Mouse (Mus musculus) CH12.LX (cell line): ENCODE data around the gene Tmem39b. TPM values are rescaled to one million over a fixed set of nuclear protein-coding genes. Genes with fewer than 3 reads are reported as not detected.

ENCODE experiments used
- DNase-seq: peaks from one replicate; pipeline ENCODE4 v3.0.0-alpha.2; 2013; ENCODE audit errors: extremely low read depth
- H3K27ac ChIP-seq: 2 replicates; pipeline ENCODE4 v1.5.1; 2012; ENCODE audit warnings: low read depth, mild to moderate bottlenecking, control low read depth, moderate library complexity; ENCODE audit not compliant: insufficient read depth
- H3K27me3 ChIP-seq: replicated peaks from 2 replicates; pipeline ENCODE3; 2012; ENCODE audit warnings: inconsistent platforms
- H3K36me3 ChIP-seq, 2 experiments: replicated peaks in 1 of 2; 2 replicates each; pipeline versions ENCODE3 to v1.6.1; 2012; ENCODE audit warnings: inconsistent platforms in 1 of 2, low read length in 1 of 2, mild to moderate bottlenecking in 1 of 2, mixed read lengths in 1 of 2, moderate library complexity in 1 of 2; ENCODE audit not compliant: control insufficient read depth in 1 of 2, insufficient read depth in 1 of 2
- H3K4me1 ChIP-seq, 2 experiments: 2 replicates each; pipeline ENCODE4 v1.6.1; 2012; ENCODE audit warnings: inconsistent platforms in 1 of 2, moderate library complexity in 1 of 2; ENCODE audit not compliant: insufficient read depth in 2 of 2, control insufficient read depth in 1 of 2
- H3K4me2 ChIP-seq: 2 replicates; pipeline ENCODE4 v1.6.1; 2012; ENCODE audit warnings: low read depth, mild to moderate bottlenecking, control low read depth; ENCODE audit not compliant: poor library complexity, insufficient read depth, severe bottlenecking
- H3K4me3 ChIP-seq, 3 experiments: fragments of 150-350 bp in 1 of 3; sonication (generic) in 1 of 3; replicated peaks in 1 of 3; 2 replicates each; pipeline versions ENCODE3 to v1.5.1; 2011 to 2012; ENCODE audit warnings: low read depth in 2 of 3, low read length in 2 of 3, mild to moderate bottlenecking in 2 of 3, moderate library complexity in 2 of 3, control low read depth in 1 of 3, improper control_type of control experiment in 1 of 3, inconsistent platforms in 1 of 3, mixed read lengths in 1 of 3; ENCODE audit not compliant: poor library complexity in 1 of 3
- H3K79me2 ChIP-seq: replicated peaks from 2 replicates; pipeline ENCODE4 v1.6.1; 2012; ENCODE audit warnings: mild to moderate bottlenecking, moderate library complexity; ENCODE audit not compliant: control insufficient read depth, poor library complexity, insufficient read depth, severe bottlenecking; ENCODE audit errors: extremely low read depth
- H3K9ac ChIP-seq: 2 replicates; pipeline ENCODE4 v1.6.1; 2012; ENCODE audit warnings: low read depth, mild to moderate bottlenecking, control low read depth, moderate library complexity; ENCODE audit not compliant: insufficient read depth
- H3K9me3 ChIP-seq: replicated peaks from 2 replicates; pipeline ENCODE3; 2012; ENCODE audit warnings: low read length, inconsistent platforms, mixed read lengths
- BHLHE40 ChIP-seq: IDR thresholded peaks from 2 replicates; pipeline ENCODE4 v1.6.1; 2011; ENCODE audit warnings: mild to moderate bottlenecking, low read depth, low read length, improper control_type of control experiment
- CHD1 ChIP-seq: IDR thresholded peaks from 2 replicates; pipeline ENCODE4 v1.6.1; 2012; ENCODE audit warnings: low read depth, low read length, improper control_type of control experiment, inconsistent platforms
- CHD2 ChIP-seq: IDR thresholded peaks from 2 replicates; pipeline ENCODE4 v1.6.1; 2011; ENCODE audit warnings: low read length, improper control_type of control experiment
- CTCF ChIP-seq, 2 experiments: IDR thresholded peaks in 1 of 2; conservative IDR thresholded peaks in 1 of 2; 2 replicates each; pipeline ENCODE4 v1.5.1; 2011 to 2012; ENCODE audit warnings: low read depth in 2 of 2, low read length in 2 of 2, improper control_type of control experiment in 1 of 2, inconsistent platforms in 1 of 2, mild to moderate bottlenecking in 1 of 2, moderate library complexity in 1 of 2
- E2F4 ChIP-seq: IDR thresholded peaks from 2 replicates; pipeline ENCODE4 v1.6.1; 2011; ENCODE audit warnings: low read depth, low read length, improper control_type of control experiment; ENCODE audit not compliant: insufficient replicate concordance
- EP300 ChIP-seq: IDR thresholded peaks from 2 replicates; pipeline ENCODE4 v1.6.1; 2011; ENCODE audit warnings: low read length, improper control_type of control experiment
- GABPA ChIP-seq: IDR thresholded peaks from 2 replicates; pipeline ENCODE4 v1.6.1; 2012; ENCODE audit warnings: low read depth, low read length, improper control_type of control experiment, inconsistent platforms; ENCODE audit not compliant: insufficient replicate concordance
- IRF4 ChIP-seq: IDR thresholded peaks from 2 replicates; pipeline ENCODE4 v1.6.1; 2014; ENCODE audit warnings: low read depth, mild to moderate bottlenecking, inconsistent platforms, low read length, improper control_type of control experiment
- JUN ChIP-seq: IDR thresholded peaks from 2 replicates; pipeline ENCODE4 v1.6.1; 2011; ENCODE audit warnings: low read depth, mild to moderate bottlenecking, low read length, improper control_type of control experiment, moderate library complexity; ENCODE audit not compliant: insufficient read depth
- JUND ChIP-seq: conservative IDR thresholded peaks from 2 replicates; pipeline ENCODE4 v1.6.1; 2011; ENCODE audit warnings: low read depth, low read length, improper control_type of control experiment
- KAT2A ChIP-seq: IDR thresholded peaks from 2 replicates; pipeline ENCODE4 v1.6.1; 2012; ENCODE audit warnings: low read length, improper control_type of control experiment, inconsistent platforms; ENCODE audit not compliant: insufficient replicate concordance
- MAFK ChIP-seq: IDR thresholded peaks from 2 replicates; pipeline ENCODE4 v1.6.1; 2011; ENCODE audit warnings: low read length, improper control_type of control experiment; ENCODE audit not compliant: insufficient replicate concordance
- MAX ChIP-seq: IDR thresholded peaks from 2 replicates; pipeline ENCODE4 v1.6.1; 2011; ENCODE audit warnings: low read length, improper control_type of control experiment
- MEF2A ChIP-seq: IDR thresholded peaks from 2 replicates; pipeline ENCODE4 v1.6.1; 2014; ENCODE audit warnings: low read depth, mild to moderate bottlenecking, inconsistent platforms, low read length, improper control_type of control experiment, borderline replicate concordance
- MXI1 ChIP-seq: IDR thresholded peaks from 2 replicates; pipeline ENCODE4 v1.6.1; 2011; ENCODE audit warnings: mild to moderate bottlenecking, low read depth, low read length, improper control_type of control experiment
- MYC ChIP-seq: IDR thresholded peaks from 2 replicates; pipeline ENCODE4 v1.6.1; 2011; ENCODE audit warnings: low read depth, mild to moderate bottlenecking, improper control_type of control experiment, low read length
- NRF1 ChIP-seq: IDR thresholded peaks from 2 replicates; pipeline ENCODE4 v1.6.1; 2014; ENCODE audit warnings: low read depth, mild to moderate bottlenecking, inconsistent platforms, low read length, improper control_type of control experiment, moderate library complexity
- PAX5 ChIP-seq: IDR thresholded peaks from 2 replicates; pipeline ENCODE4 v1.6.1; 2012; ENCODE audit warnings: low read length, inconsistent platforms, mixed read lengths
- POLR2A ChIP-seq: IDR thresholded peaks from 2 replicates; pipeline ENCODE4 v1.6.1; 2011; ENCODE audit warnings: low read depth, mild to moderate bottlenecking, improper control_type of control experiment, low read length
- POLR2AphosphoS2 ChIP-seq: IDR thresholded peaks from 2 replicates; pipeline ENCODE4 v1.6.1; 2011; ENCODE audit warnings: low read depth, low read length, improper control_type of control experiment
- RAD21 ChIP-seq: IDR thresholded peaks from 2 replicates; pipeline ENCODE4 v1.6.1; 2011; ENCODE audit warnings: low read depth, mild to moderate bottlenecking, low read length, improper control_type of control experiment, moderate library complexity
- RCOR1 ChIP-seq: conservative IDR thresholded peaks from 2 replicates; pipeline ENCODE4 v1.6.1; 2012; ENCODE audit warnings: low read depth, mild to moderate bottlenecking, inconsistent platforms, low read length, improper control_type of control experiment
- SIN3A ChIP-seq: IDR thresholded peaks from 2 replicates; pipeline ENCODE4 v1.6.1; 2012; ENCODE audit warnings: low read length, improper control_type of control experiment, inconsistent platforms
- SMC3 ChIP-seq: IDR thresholded peaks from 2 replicates; pipeline ENCODE4 v1.6.1; 2011; ENCODE audit warnings: low read depth, low read length, improper control_type of control experiment
- TBP ChIP-seq: conservative IDR thresholded peaks from 2 replicates; pipeline ENCODE4 v1.6.1; 2011; ENCODE audit warnings: low read depth, low read length, improper control_type of control experiment
- TCF12 ChIP-seq: IDR thresholded peaks from 2 replicates; pipeline ENCODE4 v1.6.1; 2014; ENCODE audit warnings: low read depth, mild to moderate bottlenecking, inconsistent platforms, low read length, improper control_type of control experiment
- UBTF ChIP-seq: IDR thresholded peaks from 2 replicates; pipeline ENCODE4 v1.6.1; 2012; ENCODE audit warnings: low read depth, mild to moderate bottlenecking, inconsistent platforms, low read length, improper control_type of control experiment, moderate library complexity
- USF1 ChIP-seq: IDR thresholded peaks from 2 replicates; pipeline ENCODE4 v1.6.1; 2014; ENCODE audit warnings: low read depth, mild to moderate bottlenecking, inconsistent platforms, low read length, improper control_type of control experiment
- USF2 ChIP-seq: conservative IDR thresholded peaks from 2 replicates; pipeline ENCODE4 v1.6.1; 2011; ENCODE audit warnings: low read depth, low read length, improper control_type of control experiment
- ZC3H11A ChIP-seq: IDR thresholded peaks from 2 replicates; pipeline ENCODE4 v1.6.1; 2012; ENCODE audit warnings: low read depth, mild to moderate bottlenecking, inconsistent platforms, low read length, improper control_type of control experiment
- ZKSCAN1 ChIP-seq: IDR thresholded peaks from 2 replicates; pipeline ENCODE4 v1.6.1; 2012; ENCODE audit warnings: low read depth, inconsistent platforms, low read length, improper control_type of control experiment, borderline replicate concordance
- dilution Hi-C: fragments of 300-500 bp; cut with MboI; formaldehyde crosslinking; loops from 2 replicates; pipeline ENCODE4 v1.14.3; 2020; ENCODE audit warnings: low sequenced_read_pairs; ENCODE audit not compliant: extremely low pct_unique_long_range_greater_than_20kb, extremely low pct_ligation_motif_present
- in situ Hi-C: fragments of 300-500 bp; cut with MboI; formaldehyde crosslinking; loops from 3 replicates; pipeline ENCODE4 v1.14.3; 2019; ENCODE audit warnings: low sequenced_read_pairs, low pct_ligation_motif_present, low pct_unique_long_range_greater_than_20kb, mixed read lengths
- polyA plus RNA-seq: library from polyadenylated mRNA; unstranded; fragments of >175 nt; gene quantifications from 2 replicates; pipeline ENCODE4 v1.2.1, GENCODE M21; 2012; ENCODE audit warnings: low read depth; ENCODE audit not compliant: insufficient read length
- total RNA-seq, 2 experiments: library from RNA; depleted of rRNA; stranded (reverse); fragments of 300-350 nt in 1 of 2; fragments of >200 nt in 1 of 2; gene quantifications; 2 replicates each; pipeline ENCODE4 v1.2.3; 2012 to 2014

Tmem39b gene
- total and polyA plus RNA-seq, 3 experiments: 11.3 to 37.7 (median 14.6) TPM

DNA sequence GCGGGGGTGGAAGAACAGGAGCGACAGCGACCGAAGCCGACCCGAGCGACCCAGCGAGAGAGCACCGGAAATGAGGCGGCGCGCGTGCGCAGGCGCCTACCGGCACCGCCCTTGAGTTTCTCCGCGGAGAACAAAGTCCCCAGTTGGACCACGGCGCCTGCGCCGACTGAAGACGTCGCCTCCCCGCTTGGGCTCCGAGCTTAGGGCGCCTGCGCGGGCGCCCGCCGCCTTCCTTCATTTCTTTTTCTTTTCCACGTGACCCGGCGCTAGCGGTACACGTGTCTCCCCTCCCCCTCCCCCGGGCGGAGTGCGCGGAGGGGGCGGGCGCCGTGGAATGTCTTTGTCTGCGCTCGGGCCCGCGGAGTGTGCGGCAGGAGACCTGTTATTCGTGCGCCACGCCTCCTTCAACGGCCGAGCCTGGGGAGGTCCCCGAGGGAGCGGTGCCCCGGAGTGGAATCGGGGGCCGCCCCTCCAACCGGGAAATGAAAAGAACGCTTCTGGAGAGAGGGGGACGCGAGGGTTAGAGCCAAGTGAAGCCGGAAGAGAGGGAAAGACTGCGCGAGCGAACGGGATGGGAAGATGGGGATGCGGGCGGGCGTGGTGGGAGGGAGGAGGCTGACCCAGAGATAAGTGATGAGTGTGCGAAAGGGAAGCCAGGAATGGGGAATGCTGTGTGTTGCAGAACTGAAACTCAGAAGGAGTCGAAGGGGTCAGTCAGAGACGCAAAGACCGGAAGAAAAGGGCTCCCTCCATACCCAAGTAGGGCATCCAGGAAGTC is 45.8 kb upstream of the Tmem39b start, which contains the start of gene Khdrbs1 (continued):
- TF ChIP-seq PAX5 (no peak), RCOR1 (peak; percentile 82; the same call in 1 of the 2 replicates), MEF2A (peak; percentile 61; the same call in 1 of the 2 replicates), KAT2A (peak; percentile 74; the same call in 1 of the 2 replicates), MAX (peak; percentile 99), MXI1 (peak; percentile 99), TBP (peak; percentile 60; the same call in 1 of the 2 replicates), USF2 (peak; percentile 76), CHD2 (peak; percentile 94), BHLHE40 (peak; percentile 100), UBTF (no peak; the same call in 1 of the 2 replicates), SIN3A (peak; percentile 92), ZC3H11A (no peak), CHD1 (0 out of 2 replicates have a peak, but pooled peaks have one; percentile 52), IRF4 (peak; percentile 56; the same call in 1 of the 2 replicates), JUND (no peak), SMC3 (no peak), POLR2AphosphoS2 (0 out of 2 replicates have a peak, but pooled peaks have one; percentile 62), MAFK (no peak), TCF12 (peak; percentile 72), MYC (peak; percentile 97), E2F4 (no peak), POLR2A (peak; percentile 78)

DNA sequence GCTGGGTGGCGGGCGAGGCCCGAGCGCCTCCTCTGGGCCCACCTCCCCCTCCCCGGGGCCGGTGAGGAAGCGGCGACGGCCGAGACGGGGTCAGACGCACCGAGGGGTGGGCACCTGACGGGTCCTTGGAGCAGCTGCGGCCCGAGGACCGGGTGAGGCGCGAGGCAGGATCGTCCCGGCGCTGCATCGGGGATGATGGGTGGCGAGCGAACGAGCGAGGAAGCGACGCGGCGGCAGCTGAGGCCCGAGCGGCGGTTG is 45.3 kb upstream of the Tmem39b start:
- Histone ChIP-seq H3K4me3 (peak overlapping the region; percentile 87 to 99 (median 98)), H3K27me3 (no peaks in the 10 kb centered on the region), H3K27ac (peak overlapping the region; percentile 85), H3K9ac (peak overlapping the region; percentile 82), H3K4me2 (no peak overlapping the region), H3K79me2 (peaks cover 49% of the 10 kb centered on the region), H3K9me3 (no peaks in the 10 kb centered on the region), H3K4me1 (peaks cover 3 to 43% of the 10 kb centered on the region in 2 experiments; a peak in 3 of 4 replicates), H3K36me3 (peaks cover 0 to 19% of the 10 kb centered on the region in 2 experiments)
- in situ Hi-C loops: no loop called here
- dilution Hi-C loops: no loop called here
- no peak for DNase-seq
- TF ChIP-seq MAX: no peak
- TF ChIP-seq BHLHE40: no peak
- no peak for TF ChIP-seq KAT2A
- TF ChIP-seq GABPA: no peak
- no peak for TF ChIP-seq UBTF
- TF ChIP-seq USF1: no peak
- no peak for TF ChIP-seq ZC3H11A
- TF ChIP-seq RAD21: no peak
- TF ChIP-seq TCF12: no peak
- TF ChIP-seq MEF2A: no peak
- no peak for TF ChIP-seq JUN
- no peak for TF ChIP-seq ZKSCAN1
- no peak for TF ChIP-seq NRF1
- no peak for TF ChIP-seq CTCF (conservative IDR thresholded peaks at IDR 0.05 in 1 of 2, IDR thresholded peaks at IDR 0.05 in 1 of 2; ENCODE audit: low read depth in 2 of 2, low read length in 2 of 2)
- TF ChIP-seq EP300: no peak
